Mouse (Mus musculus) CD4-positive, CD25-positive, alpha-beta regulatory T cell (primary cell): Measurements from ENCODE around the gene Prl7b1. TPM values are rescaled to one million over a fixed set of nuclear protein-coding genes. Genes with fewer than 3 reads are reported as not detected.

Source experiments
- polyA plus RNA-seq: library from polyadenylated mRNA; unstranded; fragments of 100-300 nt; shearing (Covaris generic); gene quantifications from one replicate; pipeline ENCODE4 v1.2.1, GENCODE M21; 2017

Gene Prl7b1
- not detected for polyA plus RNA-seq

GRCm38 (mm10) chr13:27610482-27610881 lies at the start of gene Prl7b1:
Gene Prl7b1 (minus strand): TSS chr13:27610582.

GRCm38 (mm10) chr13:27642393-27642792 lies 32.0 kb upstream of the Prl7b1 start, which contains the start of gene Prl7a1:
Gene Prl7a1 (minus strand): TSS chr13:27642493.

GRCm38 (mm10) chr13:27582071-27582470 lies 28.3 kb downstream of the Prl7b1 start, which contains the start of gene Prl8a1:
Gene Prl8a1 (minus strand): TSS chr13:27582171.

GRCm38 (mm10) chr13:27564506-27564905 lies 45.9 kb downstream of the Prl7b1 start, which contains the start of gene Prl8a9:
Gene Prl8a9 (minus strand): TSS chr13:27564606.

Other genes starting within 250 kb of the Prl7b1 start
- not detected for gene Prl2b1, start 219.7 kb downstream of the Prl7b1 start, polyA plus RNA-seq
- gene Prl8a6, start 171.9 kb downstream of the Prl7b1 start, polyA plus RNA-seq = not detected
- not detected for gene Prl8a8, start 97.4 kb downstream of the Prl7b1 start, polyA plus RNA-seq
- gene Prl8a9, start 46.0 kb downstream of the Prl7b1 start, polyA plus RNA-seq = not detected
- not detected for gene Prl8a1, start 28.4 kb downstream of the Prl7b1 start, polyA plus RNA-seq
- not detected for gene Prl7a1, start 31.9 kb upstream of the Prl7b1 start, polyA plus RNA-seq
- 0.14 TPM for gene Prl7a2, start 57.5 kb upstream of the Prl7b1 start, polyA plus RNA-seq
- gene Prl7d1, start 106.2 kb upstream of the Prl7b1 start, polyA plus RNA-seq = not detected
- not detected for gene Prl7c1, start 170.2 kb upstream of the Prl7b1 start, polyA plus RNA-seq
- gene Prl2a1, start 191.1 kb upstream of the Prl7b1 start, polyA plus RNA-seq = not detected
- gene Prl2c1, start 238.8 kb upstream of the Prl7b1 start, polyA plus RNA-seq = 0.22 TPM